Mouse (Mus musculus): ENCODE measurements around the gene Efhd2. TPM values are rescaled to one million over a fixed set of nuclear protein-coding genes. Genes with fewer than 3 reads are reported as not detected.

Gene Efhd2
- polyA plus RNA-seq, 1 experiment, result 41.0 TPM

GRCm38 (mm10) chr4:141831361-141831760 lies 43.4 kb downstream of the Efhd2 start:
- TF ChIP-seq CTCF (conservative IDR thresholded peaks at IDR 0.05; ENCODE audit: insufficient read depth, insufficient read length, low read depth, low read length), result no peak
- no peak for TF ChIP-seq POLR2A (IDR thresholded peaks at IDR 0.05; ENCODE audit: low read depth, low read length)
- WGBS, result 78% methylated on average over 7 of the region's 7 CpGs
- Histone ChIP-seq H3K36me3 (ENCODE audit: control insufficient read depth, insufficient read depth, low read length) (no peaks in the 10 kb centered on the region), H3K4me3 (ENCODE audit: insufficient read depth, low read depth, low read length) (no peak overlapping the region), H3K27me3 (replicated peaks; ENCODE audit: control insufficient read depth, insufficient read depth, low read length) (no peaks in the 10 kb centered on the region), H3K27ac (ENCODE audit: insufficient read depth, low read depth, low read length) (no peak overlapping the region), H3K4me1 (ENCODE audit: control insufficient read depth, insufficient read depth, low read length) (no peaks in the 10 kb centered on the region)
- no peak for DNase-seq

- Histone ChIP-seq H3K27ac (ENCODE audit: insufficient read depth, low read depth, low read length) (no peak overlapping the region), H3K36me3 (ENCODE audit: control insufficient read depth, insufficient read depth, low read length) (no peaks in the 10 kb centered on the region), H3K4me3 (ENCODE audit: insufficient read depth, low read depth, low read length) (no peak overlapping the region), H3K4me1 (ENCODE audit: control insufficient read depth, insufficient read depth, low read length) (no peaks in the 10 kb centered on the region), H3K27me3 (replicated peaks; ENCODE audit: control insufficient read depth, insufficient read depth, low read length) (no peaks in the 10 kb centered on the region)
- TF ChIP-seq CTCF (conservative IDR thresholded peaks at IDR 0.05; ENCODE audit: insufficient read depth, insufficient read length, low read depth, low read length), result no peak
- no peak for TF ChIP-seq POLR2A (IDR thresholded peaks at IDR 0.05; ENCODE audit: low read depth, low read length)
- 66% methylated on average over 11 of the region's 11 CpGs for WGBS
- DNase-seq, result no peak
These were observed 44.3 kb downstream of the Efhd2 start for GRCm38 (mm10) chr4:141830381-141830780.

- 56% methylated on average over 4 of the region's 4 CpGs for WGBS
- DNase-seq, result no peak
- Histone ChIP-seq H3K27me3 (replicated peaks; ENCODE audit: control insufficient read depth, insufficient read depth, low read length) (no peaks in the 10 kb centered on the region), H3K36me3 (ENCODE audit: control insufficient read depth, insufficient read depth, low read length) (no peaks in the 10 kb centered on the region), H3K4me3 (ENCODE audit: insufficient read depth, low read depth, low read length) (no peak overlapping the region), H3K27ac (ENCODE audit: insufficient read depth, low read depth, low read length) (no peak overlapping the region), H3K4me1 (ENCODE audit: control insufficient read depth, insufficient read depth, low read length) (no peaks in the 10 kb centered on the region)
- TF ChIP-seq CTCF (conservative IDR thresholded peaks at IDR 0.05; ENCODE audit: insufficient read depth, insufficient read length, low read depth, low read length) (no peak), POLR2A (IDR thresholded peaks at IDR 0.05; ENCODE audit: low read depth, low read length) (no peak)
These were observed 46.5 kb downstream of the Efhd2 start for GRCm38 (mm10) chr4:141828177-141828576.

- Histone ChIP-seq H3K36me3 (ENCODE audit: control insufficient read depth, insufficient read depth, low read length) (no peaks in the 10 kb centered on the region), H3K27ac (ENCODE audit: insufficient read depth, low read depth, low read length) (no peak overlapping the region), H3K4me1 (ENCODE audit: control insufficient read depth, insufficient read depth, low read length) (no peaks in the 10 kb centered on the region), H3K4me3 (ENCODE audit: insufficient read depth, low read depth, low read length) (no peak overlapping the region), H3K27me3 (replicated peaks; ENCODE audit: control insufficient read depth, insufficient read depth, low read length) (no peaks in the 10 kb centered on the region)
- WGBS, result 91% methylated on average over 2 of the region's 2 CpGs
- DNase-seq, result no peak
- TF ChIP-seq POLR2A (IDR thresholded peaks at IDR 0.05; ENCODE audit: low read depth, low read length) (no peak), CTCF (conservative IDR thresholded peaks at IDR 0.05; ENCODE audit: insufficient read depth, insufficient read length, low read depth, low read length) (no peak)
These were observed 47.3 kb downstream of the Efhd2 start for GRCm38 (mm10) chr4:141827401-141827800.

- Histone ChIP-seq H3K27me3 (replicated peaks; ENCODE audit: control insufficient read depth, insufficient read depth, low read length) (no peaks in the 10 kb centered on the region), H3K36me3 (ENCODE audit: control insufficient read depth, insufficient read depth, low read length) (no peaks in the 10 kb centered on the region), H3K4me1 (ENCODE audit: control insufficient read depth, insufficient read depth, low read length) (no peaks in the 10 kb centered on the region), H3K27ac (ENCODE audit: insufficient read depth, low read depth, low read length) (no peak within 1 kb of the TSS), H3K4me3 (ENCODE audit: insufficient read depth, low read depth, low read length) (no peak within 1 kb of the TSS)
- 74% methylated on average over 5 of the region's 5 CpGs for WGBS
- no peak for DNase-seq
- no peak for TF ChIP-seq POLR2A (IDR thresholded peaks at IDR 0.05; ENCODE audit: low read depth, low read length)
- no peak for TF ChIP-seq CTCF (conservative IDR thresholded peaks at IDR 0.05; ENCODE audit: insufficient read depth, insufficient read length, low read depth, low read length)
These were observed 48.7 kb downstream of the Efhd2 start, which contains the start of gene Cela2a for GRCm38 (mm10) chr4:141826060-141826459. Gene Cela2a (minus strand): TSS chr4:141826160.

GRCm38 (mm10) chr4:141822979-141823378 lies 51.7 kb downstream of the Efhd2 start:
- Histone ChIP-seq H3K4me3 (ENCODE audit: insufficient read depth, low read depth, low read length) (no peak overlapping the region), H3K36me3 (ENCODE audit: control insufficient read depth, insufficient read depth, low read length) (no peaks in the 10 kb centered on the region), H3K4me1 (ENCODE audit: control insufficient read depth, insufficient read depth, low read length) (no peaks in the 10 kb centered on the region), H3K27me3 (replicated peaks; ENCODE audit: control insufficient read depth, insufficient read depth, low read length) (no peaks in the 10 kb centered on the region), H3K27ac (ENCODE audit: insufficient read depth, low read depth, low read length) (no peak overlapping the region)
- WGBS, result 63% methylated on average over 3 of the region's 3 CpGs
- DNase-seq, result no peak
- TF ChIP-seq CTCF (conservative IDR thresholded peaks at IDR 0.05; ENCODE audit: insufficient read depth, insufficient read length, low read depth, low read length) (no peak), POLR2A (IDR thresholded peaks at IDR 0.05; ENCODE audit: low read depth, low read length) (no peak)

- H3K4me1 ChIP-seq (ENCODE audit: control insufficient read depth, insufficient read depth, low read length), result no peaks in the 10 kb centered on the region
- peak; percentile 10 for DNase-seq
- H3K27ac ChIP-seq (ENCODE audit: insufficient read depth, low read depth, low read length), result no peak overlapping the region
- peak; percentile 24; the same call in 1 of the 2 replicates for TF ChIP-seq CTCF (conservative IDR thresholded peaks at IDR 0.05; ENCODE audit: insufficient read depth, insufficient read length, low read depth, low read length)
- no peak for TF ChIP-seq POLR2A (IDR thresholded peaks at IDR 0.05; ENCODE audit: low read depth, low read length)
- no peaks in the 10 kb centered on the region for H3K36me3 ChIP-seq (ENCODE audit: control insufficient read depth, insufficient read depth, low read length)
- WGBS, result 76% methylated on average over 10 of the region's 10 CpGs
- H3K4me3 ChIP-seq (ENCODE audit: insufficient read depth, low read depth, low read length), result no peak overlapping the region
- H3K27me3 ChIP-seq (replicated peaks; ENCODE audit: control insufficient read depth, insufficient read depth, low read length), result no peaks in the 10 kb centered on the region
These were observed 52.6 kb downstream of the Efhd2 start for GRCm38 (mm10) chr4:141822089-141822488.

All from kidney, adult 2 months (tissue).